Mouse (Mus musculus) ES-Bruce4 (cell line): Measurements from ENCODE around the gene Bri3.

ENCODE experiments used
- CTCF ChIP-seq: IDR thresholded peaks from one replicate; pipeline ENCODE4 v1.8.1; 2011; ENCODE audit warnings: low read depth, low read length
- EP300 ChIP-seq: IDR thresholded peaks from 2 replicates; pipeline ENCODE4 v1.6.1; 2011; ENCODE audit warnings: low read depth, low read length; ENCODE audit not compliant: insufficient read depth
- POLR2A ChIP-seq: IDR thresholded peaks from one replicate; pipeline ENCODE4 v1.8.1; 2011; ENCODE audit warnings: low read length; ENCODE audit not compliant: insufficient read depth

DNA sequence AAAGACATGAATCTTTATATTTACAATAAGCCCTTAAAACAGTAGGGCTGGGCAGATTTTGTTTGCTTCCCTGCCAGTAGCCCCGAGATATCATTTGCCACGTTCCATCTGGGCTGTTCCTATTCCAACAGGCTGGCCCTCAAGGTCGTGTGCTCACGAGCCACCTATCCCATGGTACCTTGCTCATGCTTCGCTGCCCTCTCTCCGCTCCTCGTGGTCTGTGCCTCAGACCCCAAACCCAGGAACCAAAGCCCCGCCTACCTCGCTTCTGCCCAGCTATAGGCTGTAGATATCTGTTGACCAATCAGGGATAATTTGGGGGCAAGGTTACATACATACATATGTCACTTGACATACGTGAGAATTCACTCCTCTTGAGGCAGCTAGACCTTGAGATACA, 3.1 kb downstream of the Bri3 start:
- no peak for TF ChIP-seq CTCF
- no peak for TF ChIP-seq POLR2A
- no peak for TF ChIP-seq EP300
